Mouse (Mus musculus) urinary bladder, adult 2 months (tissue): ENCODE measurements at regions not wholly inside any gene's neighbourhood (a gene's known extent, or its start where the extent isn't known, plus 50 kb on each side); places are given as distances from the start of the nearest gene placed in this dataset.

Experiments used
- DNase-seq: peaks from one replicate; pipeline ENCODE4 v3.0.0; 2022; ENCODE audit warnings: low spot score

DNA sequence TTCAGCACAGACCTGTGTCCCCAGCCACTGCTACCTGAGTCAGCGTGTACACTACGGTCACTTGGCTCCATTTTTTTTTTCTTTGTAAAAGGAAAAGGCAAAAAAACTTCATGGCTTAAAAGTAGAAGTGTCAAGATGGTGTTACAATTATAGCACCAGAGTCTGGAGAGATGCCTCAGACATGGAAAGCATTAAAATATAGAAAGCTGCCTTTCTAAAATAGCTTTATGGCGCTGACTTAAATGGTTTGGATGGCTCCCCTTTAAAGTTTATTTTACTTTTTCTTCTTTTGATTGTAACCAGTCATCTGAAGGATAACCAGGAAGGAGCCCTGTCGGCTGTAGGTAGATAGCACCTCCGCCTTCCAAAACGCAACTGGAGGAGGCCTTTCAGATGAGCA lies 79.0 kb upstream of the Jade1 start:
- no peak for DNase-seq

GRCm38 (mm10) chr3:41472586-41472985 lies 82.9 kb upstream of the Jade1 start:
- no peak for DNase-seq

DNA sequence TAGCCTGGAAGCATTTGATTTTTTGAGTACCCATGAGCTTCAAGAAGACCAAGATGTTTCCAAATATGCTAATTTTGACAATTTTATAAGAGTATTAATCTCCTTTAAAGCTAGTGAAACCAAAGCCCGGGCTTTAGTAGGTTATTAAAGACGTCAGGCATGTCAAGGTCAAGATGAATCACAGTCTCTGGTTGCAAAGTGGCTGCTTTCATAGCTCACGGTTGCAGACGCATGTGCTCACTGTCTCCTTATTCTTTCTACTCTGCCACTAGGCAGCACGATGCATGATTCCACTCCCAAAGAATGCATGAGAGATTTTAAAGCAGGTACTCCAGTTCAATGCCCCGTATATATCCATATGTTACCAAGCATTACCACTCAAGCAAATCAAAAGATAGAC lies 86.4 kb upstream of the Jade1 start:
- DNase-seq: no peak

GRCm38 (mm10) chr3:41467857-41468256 lies 87.7 kb upstream of the Jade1 start:
- DNase-seq: no peak

DNA sequence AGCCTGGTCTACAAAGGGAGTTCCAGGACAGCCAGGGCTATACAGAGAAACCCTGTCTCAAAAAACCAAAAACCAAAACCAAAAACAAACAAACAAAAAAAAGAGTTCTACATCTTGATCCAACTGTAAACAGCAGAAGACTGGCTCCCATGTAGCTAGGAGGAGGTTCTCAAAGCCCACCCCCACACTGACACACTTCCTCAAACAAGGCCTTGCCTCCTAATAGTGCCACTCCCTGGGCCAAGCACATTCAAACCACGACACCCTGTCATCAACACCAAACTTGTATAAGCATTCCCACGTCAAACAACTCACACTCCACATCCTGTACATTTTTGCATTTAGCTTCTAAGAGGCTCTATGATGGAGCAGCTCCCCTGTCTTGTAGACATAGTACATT lies 89.6 kb upstream of the Jade1 start:
- no peak for DNase-seq

GRCm38 (mm10) chr3:41462953-41463644 lies 92.4 kb upstream of the Jade1 start:
- no peak for DNase-seq

- DNase-seq: no peak
Measured at GRCm38 (mm10) chr3:41460131-41460530, 95.4 kb upstream of the Jade1 start.

- no peak for DNase-seq
Measured at GRCm38 (mm10) chr3:41458156-41458555, 97.4 kb upstream of the Jade1 start.

GRCm38 (mm10) chr3:41453525-41453924 lies 102.0 kb upstream of the Jade1 start:
- no peak for DNase-seq

DNA sequence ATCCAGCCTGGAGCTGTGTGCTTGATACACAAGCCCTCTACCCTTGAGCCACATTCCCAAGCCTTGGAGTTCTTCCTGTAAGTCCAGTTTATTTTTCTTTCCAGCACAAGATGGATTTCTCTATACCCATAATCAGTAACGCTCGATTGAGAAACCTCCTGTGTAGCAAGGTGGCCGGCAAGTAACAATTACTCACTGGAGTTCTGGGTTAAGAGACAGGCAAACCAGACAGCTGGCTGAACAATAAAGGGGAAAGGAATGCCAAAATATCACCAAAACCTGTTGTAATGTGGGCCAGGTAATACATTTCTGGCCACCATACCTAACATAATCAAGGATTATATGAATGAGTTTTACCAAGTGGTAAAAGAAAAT lies 102.8 kb upstream of the Jade1 start:
- DNase-seq: no peak

GRCm38 (mm10) chr3:41452020-41452715 lies 103.4 kb upstream of the Jade1 start:
- DNase-seq: no peak

DNA sequence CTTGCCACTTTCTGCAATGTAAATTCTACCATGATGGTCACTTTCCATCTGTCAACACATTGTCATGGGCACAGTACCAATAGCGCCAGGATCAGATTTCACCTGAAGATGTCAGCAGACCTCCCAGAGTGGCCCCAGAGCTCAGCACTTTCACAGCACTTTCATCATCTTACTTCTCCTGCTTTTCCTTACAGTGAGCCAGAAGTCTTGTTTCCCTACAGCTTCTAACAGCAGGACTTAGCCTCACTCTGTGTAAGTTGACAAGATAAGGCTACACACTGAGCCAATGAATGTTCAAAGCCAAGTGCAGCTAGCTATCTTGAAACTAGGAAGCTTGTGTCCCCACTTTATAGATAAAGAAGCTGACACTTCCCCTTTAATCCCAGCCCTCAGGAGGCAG lies 104.8 kb upstream of the Jade1 start:
- DNase-seq: no peak

GRCm38 (mm10) chr3:41444243-41444753 lies 111.2 kb upstream of the Jade1 start:
- no peak for DNase-seq

DNA sequence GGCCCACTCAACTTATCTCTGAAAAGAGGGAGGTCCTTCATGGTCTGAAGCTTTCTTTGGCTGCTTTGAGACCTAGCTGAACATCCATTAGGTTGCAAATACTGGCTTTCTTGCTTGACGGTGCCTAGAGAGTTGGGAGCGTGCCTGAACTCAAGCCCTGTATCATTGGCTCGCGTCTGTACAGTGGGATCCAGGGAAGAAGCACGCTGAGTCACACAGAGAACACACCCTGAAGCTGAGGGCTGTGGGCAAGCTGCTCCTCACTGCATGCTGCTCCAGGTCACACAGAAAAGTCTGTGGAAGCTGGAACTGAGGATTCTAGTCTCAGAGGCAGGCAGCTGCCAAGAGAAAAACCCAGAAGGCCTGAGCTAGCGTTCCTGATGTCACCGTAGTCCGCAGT lies 119.3 kb upstream of the Jade1 start:
- no peak for DNase-seq

GRCm38 (mm10) chr3:41433106-41433505 lies 122.4 kb upstream of the Jade1 start:
- no peak for DNase-seq

GRCm38 (mm10) chr3:41432376-41432775 lies 123.2 kb upstream of the Jade1 start:
- DNase-seq: no peak

- no peak for DNase-seq
Measured at GRCm38 (mm10) chr3:41430191-41430590, 125.3 kb upstream of the Jade1 start.

- no peak for DNase-seq
Measured at GRCm38 (mm10) chr3:41426946-41427345, 128.6 kb upstream of the Jade1 start.

GRCm38 (mm10) chr3:41425863-41426262 lies 129.7 kb upstream of the Jade1 start:
- no peak for DNase-seq

GRCm38 (mm10) chr3:41424142-41424939 lies 131.2 kb upstream of the Jade1 start:
- DNase-seq: no peak

GRCm38 (mm10) chr3:41423630-41424029 lies 131.9 kb upstream of the Jade1 start:
- DNase-seq: no peak
